Comparison of ENCODE assay signal across 8 mouse cellular contexts in the genomic region with DNA sequence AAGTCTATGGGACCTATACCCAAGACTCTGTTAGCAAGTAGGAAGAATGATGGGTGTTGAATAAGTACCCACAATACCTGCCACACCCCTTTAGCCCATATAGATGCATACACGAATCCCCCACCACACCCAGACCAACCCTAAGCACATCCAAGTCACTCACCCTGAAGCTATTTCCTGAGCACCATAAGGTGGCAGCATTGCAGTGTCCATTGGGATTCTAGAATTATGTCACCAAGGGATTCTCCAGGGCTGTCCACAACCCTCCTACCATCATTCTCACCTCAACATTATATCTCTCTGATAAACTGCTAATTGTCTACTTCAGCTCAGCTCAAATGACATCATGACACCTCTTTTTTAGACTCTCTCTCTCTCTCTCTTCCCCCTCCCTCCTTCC. TPM values are rescaled to one million over a fixed set of nuclear protein-coding genes. Genes with fewer than 3 reads are reported as not detected.
A peak's percentile ranks its signal among the peaks of the same experiment; 100 is the strongest.
DNase-seq lines count a peak whose midpoint lies in the region; ATAC-seq and TF ChIP-seq lines count a peak whose summit lies in the region.
"Had no signal": no experiment of that assay in that cellular context is flagged by ENCODE, and none has a peak within 500 bp of the region (broad histone marks: within the 10 kb centered on the region; RNA-seq: fewer than 3 reads in every experiment).

No protein-coding gene starts in this region.

- TF ChIP-seq CTCF in heart, postnatal 0 days (IDR thresholded peaks at IDR 0.05; ENCODE audit: low read depth): peak; percentile 68
- TF ChIP-seq CTCF in MEL (IDR thresholded peaks at IDR 0.05 in 2 of 3, conservative IDR thresholded peaks at IDR 0.05 in 1 of 3; ENCODE audit: control insufficient read depth in 1 of 3, insufficient read depth in 1 of 3, low read depth in 2 of 3, low read length in 3 of 3, poor library complexity in 1 of 3, severe bottlenecking in 1 of 3): peak in 2 of 3 experiments; percentile 9 to 33; a peak in 2 of 6 replicates

- DNase-seq in heart, postnatal 0 days (ENCODE audit: low spot score): no peak
- DNase-seq in heart, adult 9 months (ENCODE audit: low spot score in 2 of 2): no peak
- DNase-seq in A20 (ENCODE audit: low read depth, low spot score) (peak; percentile 10), MEL (ENCODE audit: low read depth, low spot score) (peak; percentile 9)
- no peak for DNase-seq in right cerebral cortex, postnatal 14 days
- DNase-seq in cerebellum, adult 9-11 months: no peak

- H3K79me2 ChIP-seq in MEL (ENCODE audit: control insufficient read depth, insufficient read depth, low read length, poor library complexity): no peaks in the 10 kb centered on the region

- peak; percentile 51; the same call in 1 of the 2 replicates for ATAC-seq in heart, postnatal 0 days (ENCODE audit: insufficient read depth, low read depth)
- ATAC-seq in kidney, embryonic 16.5 days (ENCODE audit: low FRiP score, low TSS enrichment): peak; percentile 74
- ATAC-seq: forebrain, embryonic 13.5 days had no signal

- H3K9me3 ChIP-seq in heart, postnatal 0 days (replicated peaks; ENCODE audit: control insufficient read depth, low read length): no peaks in the 10 kb centered on the region
- H3K9me3 ChIP-seq in MEL (replicated peaks; ENCODE audit: insufficient read depth, low read length): no peaks in the 10 kb centered on the region
- no peaks in the 10 kb centered on the region for H3K9me3 ChIP-seq in kidney, embryonic 16.5 days (ENCODE audit: low read length)
- H3K9me3 ChIP-seq: forebrain, embryonic 13.5 days had no signal

- peak; percentile 37 for TF ChIP-seq RAD21 in MEL (IDR thresholded peaks at IDR 0.05; ENCODE audit: low read depth, low read length)

- no peak overlapping the region for H3K9ac ChIP-seq in heart, postnatal 0 days (replicated peaks; ENCODE audit: low read depth, low read length)
- no peak overlapping the region for H3K9ac ChIP-seq in MEL (ENCODE audit: control insufficient read depth, low read depth, low read length, poor library complexity, severe bottlenecking)
- no peak overlapping the region for H3K9ac ChIP-seq in kidney, embryonic 16.5 days (replicated peaks; ENCODE audit: low read length)
- H3K9ac ChIP-seq: forebrain, embryonic 13.5 days had no signal

- H3K4me1 ChIP-seq in heart, postnatal 0 days (ENCODE audit: control insufficient read depth, insufficient read depth): no peaks in the 10 kb centered on the region
- no peaks in the 10 kb centered on the region for H3K4me1 ChIP-seq in MEL (ENCODE audit: control insufficient read depth in 1 of 2, insufficient read depth in 2 of 2, low read length in 2 of 2)
- H3K4me1 ChIP-seq in kidney, embryonic 16.5 days (ENCODE audit: insufficient read depth, low read length): no peaks in the 10 kb centered on the region
- H3K4me1 ChIP-seq: forebrain, embryonic 13.5 days had no signal

- no peaks in the 10 kb centered on the region for H3K27me3 ChIP-seq in heart, postnatal 0 days (ENCODE audit: control insufficient read depth, insufficient read depth, low read length)
- no peaks in the 10 kb centered on the region; a peak in 1 of 4 replicates for H3K27me3 ChIP-seq in MEL (ENCODE audit: control insufficient read depth in 1 of 2, insufficient read depth in 2 of 2, low read length in 2 of 2)
- H3K27me3 ChIP-seq in kidney, embryonic 16.5 days (ENCODE audit: insufficient read depth, low read length): no peaks in the 10 kb centered on the region
- H3K27me3 ChIP-seq: forebrain, embryonic 13.5 days had no signal

- no peak for TF ChIP-seq EP300 in heart, postnatal 0 days (IDR thresholded peaks at IDR 0.05; ENCODE audit: low read depth)
- TF ChIP-seq EP300 in MEL (IDR thresholded peaks at IDR 0.05; ENCODE audit: low read depth in 1 of 2, low read length in 2 of 2): no peak

- WGBS in heart, postnatal 0 days: 35% methylated on average over 1 of the region's 1 CpGs
- WGBS in kidney, embryonic 16.5 days: 20% methylated on average over 1 of the region's 1 CpGs

- no peak for TF ChIP-seq POLR2A in MEL (IDR thresholded peaks at IDR 0.05; ENCODE audit: control insufficient read depth in 1 of 2, insufficient read depth in 1 of 2, low read depth in 1 of 2, low read length in 2 of 2, poor library complexity in 1 of 2)

- no peaks in the 10 kb centered on the region for H3K36me3 ChIP-seq in heart, postnatal 0 days (replicated peaks; ENCODE audit: control insufficient read depth, insufficient read depth, low read length)
- H3K36me3 ChIP-seq in MEL (ENCODE audit: control insufficient read depth in 1 of 2, insufficient read depth in 2 of 2, low read length in 2 of 2): no peaks in the 10 kb centered on the region
- no peaks in the 10 kb centered on the region for H3K36me3 ChIP-seq in kidney, embryonic 16.5 days (ENCODE audit: insufficient read depth, low read length)

- no peak overlapping the region for H3K4me2 ChIP-seq in heart, postnatal 0 days (ENCODE audit: low read depth, low read length)
- H3K4me2 ChIP-seq in kidney, embryonic 16.5 days (replicated peaks; ENCODE audit: low read depth, low read length): no peak overlapping the region
- H3K4me2 ChIP-seq: forebrain, embryonic 13.5 days had no signal

- H3K27ac ChIP-seq in heart, postnatal 0 days (ENCODE audit: low read depth): no peak overlapping the region
- no peak overlapping the region for H3K27ac ChIP-seq in MEL (ENCODE audit: control insufficient read depth, low read depth, low read length)
- no peak overlapping the region for H3K27ac ChIP-seq in kidney, embryonic 16.5 days (ENCODE audit: low read length)
- H3K27ac ChIP-seq: forebrain, embryonic 13.5 days had no signal

- no peak overlapping the region for H3K4me3 ChIP-seq in heart, postnatal 0 days (ENCODE audit: low read depth, low read length)
- H3K4me3 ChIP-seq in MEL (ENCODE audit: control insufficient read depth in 1 of 2, insufficient read depth in 1 of 2, low read depth in 2 of 2, low read length in 2 of 2): no peak overlapping the region
- no peak overlapping the region for H3K4me3 ChIP-seq in kidney, embryonic 16.5 days (ENCODE audit: low read length)
- H3K4me3 ChIP-seq: forebrain, embryonic 13.5 days had no signal

TF ChIP-seq in MEL, 35 proteins besides CTCF, POLR2A, EP300 and RAD21:
- TF ChIP-seq JUND (IDR thresholded peaks at IDR 0.05; ENCODE audit: low read depth, low read length) (no peak), SMC3 (IDR thresholded peaks at IDR 0.05; ENCODE audit: low read depth, low read length) (peak; percentile 31; the same call in 1 of the 2 replicates)

RNA-seq across cellular contexts. Expression of gene Cyp1b1, which starts 15.7 kb away (rescaled TPM):
- 4.4 and 12.5 TPM in 2 replicates for total RNA-seq in heart, postnatal 0 days (2014; rRNA removed; ENCODE audit: low replicate concordance)
- polyA plus RNA-seq in heart, postnatal 0 days (2015; fragmentation: Nextera tagmentation; extraction: Ambion mirVana): 2.0 and 2.4 TPM in 2 replicates
- not detected in 2 replicates for total RNA-seq in MEL (2012; rRNA removed)
- polyA plus RNA-seq in MEL (2012; ENCODE audit: insufficient read depth in 1 of 2, insufficient read length in 2 of 2, low read depth in 1 of 2, low replicate concordance in 2 of 2, missing spikeins in 1 of 2): not detected
- polyA plus RNA-seq in kidney, embryonic 16.5 days (2015; fragmentation: Nextera tagmentation; extraction: Ambion mirVana): 18.5 and 18.6 TPM in 2 replicates

Comparison
In these comparisons a context has a peak if more than half of its experiments do, and no peak if none do; other contexts are left out.
1. DNase-seq: peak in A20 (single experiment) and MEL (single experiment); none in heart, postnatal 0 days (single experiment), heart, adult 9 months (0 of 2), right cerebral cortex, postnatal 14 days (single experiment) and cerebellum, adult 9-11 months (single experiment).